Mouse (Mus musculus): ENCODE results near the gene Spta1.
A peak's percentile ranks its signal among the peaks of the same experiment; 100 is the strongest.

The Spta1 gene

GRCm38 (mm10) chr1:174172605-174173004, at the start of gene Spta1:
Spta1 (plus strand) TSS chr1:174172776.
- DNase-seq (ENCODE audit: low spot score in 2 of 2) = peak; percentile 30 to 61

DNA sequence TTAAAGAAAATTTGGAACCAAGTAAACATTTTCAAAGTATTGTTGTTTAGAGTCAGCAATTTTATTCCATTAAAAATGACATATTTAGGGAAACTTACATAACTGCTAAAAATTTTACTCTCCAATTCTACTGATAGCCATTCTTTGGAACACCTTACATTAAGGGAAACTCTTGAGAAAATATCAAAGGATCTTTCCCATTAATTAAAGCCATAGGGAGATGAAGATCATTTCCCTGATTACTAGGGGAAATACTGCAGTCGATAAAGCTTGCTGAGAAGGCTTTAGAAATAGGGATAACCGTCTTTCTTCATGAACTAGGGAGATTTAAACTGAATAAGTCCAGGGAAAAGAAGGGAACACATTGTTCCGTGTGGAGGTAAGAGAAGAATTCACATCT, 41.4 kb upstream of the Spta1 start, which contains the start of gene Olfr424:
TSS of gene Olfr424 (plus strand) at position 301 of the 400 bp plus-strand sequence.
- DNase-seq (ENCODE audit: low spot score in 2 of 2) = no peak

DNA sequence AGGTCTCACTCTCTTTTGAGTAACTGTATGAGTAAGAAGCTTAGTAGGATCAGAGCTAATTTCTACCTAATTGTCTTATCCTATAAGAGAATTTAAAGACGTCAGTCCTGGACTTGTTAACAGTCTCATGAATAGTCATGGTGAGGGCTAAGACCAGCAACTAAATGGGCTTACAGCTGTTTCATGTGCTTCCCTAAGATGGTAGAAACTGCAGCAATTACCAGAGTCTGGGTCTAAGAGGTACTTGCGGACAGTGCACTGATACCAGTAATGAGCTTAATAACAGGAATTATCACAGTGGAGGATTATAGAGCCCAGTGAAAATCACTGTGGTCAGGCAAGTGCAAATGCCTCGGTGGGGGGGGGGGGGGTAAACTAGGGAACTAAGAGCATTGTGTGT, 40.6 kb upstream of the Spta1 start:
- no peak for DNase-seq (ENCODE audit: low spot score in 2 of 2)

DNA sequence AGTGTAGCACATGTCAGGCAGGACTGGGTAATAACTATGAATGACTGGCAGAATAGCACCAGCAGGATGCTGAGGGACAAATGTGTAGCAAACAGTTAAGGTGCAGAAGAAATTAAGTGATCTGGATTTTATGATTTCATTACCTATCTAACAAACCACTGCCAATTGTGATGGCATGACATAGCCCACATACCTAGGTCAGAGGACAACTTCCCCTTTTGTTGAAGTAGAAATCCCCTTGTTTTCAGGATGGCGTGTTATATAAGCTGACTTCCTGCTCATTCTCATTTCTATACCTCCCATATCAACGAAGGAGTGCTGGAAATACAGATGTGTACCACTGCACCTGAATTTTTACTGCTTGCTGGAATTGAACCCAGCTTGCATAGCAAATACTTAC, 31.2 kb upstream of the Spta1 start:
- peak in 1 of 2 experiments; percentile 5 for DNase-seq (ENCODE audit: low spot score in 2 of 2)

DNA sequence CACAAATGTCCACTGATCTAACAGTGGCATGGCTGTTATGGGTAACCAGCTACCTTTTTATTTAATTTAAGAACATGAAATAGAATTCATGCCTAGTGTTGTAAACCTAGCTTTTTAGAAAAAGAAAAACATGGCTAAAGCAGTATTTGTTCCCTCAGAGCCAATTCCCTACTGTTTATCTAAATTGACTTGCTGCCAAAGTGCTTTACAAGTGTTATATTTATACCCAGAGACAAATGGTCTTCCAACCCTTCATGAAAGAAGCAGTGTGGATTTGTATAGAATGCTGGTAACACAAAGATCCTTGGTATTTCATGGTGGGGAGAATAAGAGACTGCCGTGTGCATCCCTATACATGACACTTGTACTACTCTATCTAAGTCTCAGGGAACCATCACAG, 25.9 kb upstream of the Spta1 start:
- DNase-seq (ENCODE audit: low spot score in 2 of 2) = no peak

DNA sequence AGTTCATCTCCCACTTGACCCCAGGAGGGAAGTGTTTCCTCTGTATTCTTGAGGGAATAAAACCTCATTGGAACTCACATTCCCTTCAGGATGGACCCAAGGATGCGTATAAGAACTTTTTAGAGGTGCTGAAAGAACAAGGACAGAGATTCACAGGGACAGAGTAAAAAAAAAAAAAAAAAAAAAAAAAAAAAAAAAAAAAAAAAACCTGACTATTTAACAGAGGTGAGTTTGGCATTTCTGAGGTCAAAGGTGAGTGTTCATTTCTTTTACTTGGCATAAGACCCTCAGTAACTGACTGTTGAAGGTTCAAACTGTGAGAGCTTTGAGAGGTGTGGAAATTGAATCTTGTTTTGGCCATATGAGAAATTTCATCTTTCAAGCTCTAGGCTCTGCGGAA, 23.3 kb upstream of the Spta1 start:
- no peak for DNase-seq (ENCODE audit: low spot score in 2 of 2)

DNA sequence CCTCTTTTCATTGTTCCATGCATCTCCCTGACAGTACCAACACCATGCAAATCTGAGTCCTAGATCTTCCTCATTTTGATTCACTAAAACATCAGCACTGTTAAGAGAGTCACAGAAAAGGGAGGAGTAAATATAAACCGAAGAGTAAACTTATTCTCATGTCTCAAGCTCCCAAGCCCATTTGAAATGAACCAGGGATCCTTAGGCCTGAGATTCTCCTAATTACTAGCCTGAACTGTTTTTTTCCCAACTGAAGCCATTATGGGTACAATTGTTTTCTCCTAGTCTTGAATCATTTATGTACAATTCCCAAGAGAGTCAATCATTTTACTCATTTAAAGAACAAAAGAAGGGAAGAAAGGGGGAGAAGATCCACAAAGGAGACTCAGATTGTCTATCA, 17.2 kb upstream of the Spta1 start, which contains the start of gene Olfr420:
TSS of gene Olfr420 (plus strand) at position 301 of the 400 bp plus-strand sequence.
- no peak for DNase-seq (ENCODE audit: low spot score in 2 of 2)

GRCm38 (mm10) chr1:174157622-174158021, 15.0 kb upstream of the Spta1 start:
- DNase-seq (ENCODE audit: low spot score in 2 of 2) = no peak

GRCm38 (mm10) chr1:174158512-174158911, 14.1 kb upstream of the Spta1 start:
- no peak for DNase-seq (ENCODE audit: low spot score in 2 of 2)

GRCm38 (mm10) chr1:174159095-174159494, 13.5 kb upstream of the Spta1 start:
- no peak for DNase-seq (ENCODE audit: low spot score in 2 of 2)

DNA sequence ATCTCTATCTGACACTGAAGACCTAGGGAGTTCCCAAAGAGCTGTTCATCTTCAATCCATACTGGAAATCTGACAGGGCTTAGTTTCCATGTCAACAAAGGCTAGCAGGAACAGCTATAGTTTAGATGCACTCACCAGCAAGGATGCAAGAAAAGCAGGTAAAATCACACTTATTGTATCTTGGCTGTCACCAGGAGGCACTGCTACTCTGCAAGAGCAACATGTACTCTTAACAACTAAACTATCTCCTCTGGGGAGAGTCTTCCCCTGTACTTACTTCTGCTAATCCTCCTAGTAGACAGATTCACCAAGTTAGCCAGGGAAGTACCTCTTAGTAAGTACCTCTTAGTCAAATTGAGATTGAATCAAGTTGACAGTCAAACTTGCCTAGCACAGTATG, 3.6 kb upstream of the Spta1 start:
- DNase-seq (ENCODE audit: low spot score in 2 of 2) = no peak

GRCm38 (mm10) chr1:174170706-174171501, 1.7 kb upstream of the Spta1 start:
- DNase-seq (ENCODE audit: low spot score in 2 of 2) = no peak

DNA sequence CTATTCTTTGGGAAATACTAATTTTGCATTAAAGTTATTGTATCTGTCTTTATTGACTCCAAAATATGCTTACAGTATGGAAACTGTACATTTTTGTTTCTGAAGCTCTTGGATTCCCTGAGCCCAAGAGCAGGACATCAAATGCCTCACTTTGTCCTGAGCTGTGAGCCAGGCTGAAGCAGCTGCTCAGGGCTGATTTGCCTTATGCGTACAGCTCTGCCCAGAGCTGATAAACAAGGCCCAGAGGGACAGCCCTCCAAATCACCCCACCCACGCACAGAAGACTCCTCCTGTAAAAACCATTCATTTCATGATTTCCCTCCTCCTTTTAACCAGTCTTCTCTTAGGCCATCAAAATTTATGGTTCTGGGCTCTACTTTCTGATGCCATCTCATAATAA, 1.0 kb upstream of the Spta1 start:
- DNase-seq (ENCODE audit: low spot score in 2 of 2) = peak; percentile 62 to 81

GRCm38 (mm10) chr1:174204699-174205098, 32.1 kb downstream of the Spta1 start:
- no peak for DNase-seq (ENCODE audit: low spot score in 2 of 2)

GRCm38 (mm10) chr1:174212286-174212685, 39.7 kb downstream of the Spta1 start:
- no peak for DNase-seq (ENCODE audit: low spot score in 2 of 2)

DNA sequence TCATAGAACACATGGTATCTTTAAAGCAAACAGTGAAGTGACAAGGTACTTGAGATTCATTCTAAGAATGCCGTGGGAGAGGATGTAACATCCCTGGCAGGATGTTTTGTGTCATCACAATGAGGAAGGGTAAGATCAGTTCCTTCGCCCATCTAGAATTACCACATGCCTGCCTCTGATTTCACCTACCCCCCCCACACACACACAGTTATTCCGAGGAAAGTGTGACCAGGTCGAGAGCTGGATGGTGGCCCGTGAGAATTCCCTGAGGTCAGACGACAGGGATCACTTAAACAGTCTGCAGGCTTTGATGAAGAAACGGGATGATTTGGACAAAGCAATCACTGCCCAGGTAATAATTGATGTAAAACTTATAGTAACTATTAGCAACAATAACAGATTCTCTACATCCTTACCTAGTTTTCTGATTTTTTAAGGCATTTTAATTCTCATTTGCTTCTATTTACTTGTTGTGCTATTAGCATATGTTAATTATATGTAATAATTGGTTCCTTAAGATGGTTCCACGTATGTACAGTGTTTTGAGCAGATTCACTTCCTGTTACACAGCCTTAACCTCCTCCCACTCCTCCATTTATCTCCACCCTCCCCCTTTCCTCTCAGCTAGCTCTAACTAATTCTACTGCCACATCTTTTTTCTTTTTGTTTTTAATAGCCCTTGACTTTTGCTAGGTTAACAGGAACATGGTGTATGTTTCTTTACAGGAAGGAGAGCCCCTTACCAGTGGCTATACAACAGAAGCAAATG, 42.9 kb downstream of the Spta1 start:
- DNase-seq (ENCODE audit: low spot score in 2 of 2) = no peak

DNA sequence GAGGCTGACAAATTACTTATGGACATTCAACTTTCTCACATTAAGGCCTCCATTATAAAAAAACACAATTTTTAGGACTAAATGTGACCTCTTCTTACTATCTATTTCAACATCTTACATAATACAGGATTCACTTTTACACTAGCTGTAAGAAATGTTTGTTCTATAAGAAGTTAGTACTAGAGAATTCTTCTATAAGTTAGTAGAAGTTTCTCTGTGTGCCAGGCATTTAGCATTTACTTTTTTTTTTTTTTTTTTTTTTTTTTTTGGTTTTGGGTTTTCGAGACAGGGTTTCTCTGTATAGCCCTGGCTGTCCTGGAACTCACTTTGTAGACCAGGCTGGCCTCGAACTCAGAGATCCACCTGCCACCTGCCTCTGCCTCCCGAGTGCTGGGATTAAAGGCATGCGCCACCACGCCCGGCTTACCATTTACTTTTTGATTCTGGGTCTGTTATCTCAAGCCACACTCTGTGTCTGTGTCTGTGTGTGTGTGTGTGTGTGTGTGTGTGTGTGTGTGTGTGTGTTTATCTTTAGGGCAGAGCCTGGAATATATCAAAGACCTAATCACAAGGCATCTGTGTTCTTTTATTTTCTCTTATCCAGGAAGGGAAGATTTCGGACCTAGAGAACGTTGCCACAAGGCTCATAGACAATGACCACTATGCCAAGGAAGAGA, 44.1 kb downstream of the Spta1 start:
- no peak for DNase-seq (ENCODE audit: low spot score in 2 of 2)

GRCm38 (mm10) chr1:174239916-174240315, 67.3 kb downstream of the Spta1 start:
- DNase-seq (ENCODE audit: low spot score in 2 of 2) = no peak

GRCm38 (mm10) chr1:174244621-174245020, 72.0 kb downstream of the Spta1 start:
- DNase-seq (ENCODE audit: low spot score in 2 of 2) = no peak

DNA sequence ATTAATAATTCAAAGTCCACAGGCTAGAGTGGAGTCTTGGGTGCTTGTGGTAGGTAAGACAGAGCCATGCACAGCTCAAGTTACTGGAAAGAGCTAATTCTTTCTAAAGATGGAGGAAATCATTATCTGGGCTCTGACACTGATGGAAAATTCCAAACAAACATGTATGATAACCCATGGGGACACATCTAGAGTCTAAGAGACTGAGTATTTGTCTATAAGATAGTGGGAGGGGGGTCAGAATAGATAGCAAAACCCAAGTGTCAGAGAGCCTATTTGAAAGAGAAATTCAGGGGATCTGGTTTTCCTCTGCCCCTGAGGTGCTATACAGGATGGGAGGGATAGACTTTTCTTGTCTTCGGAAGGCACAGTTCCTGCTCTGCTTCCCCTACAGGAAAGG, 73.5 kb downstream of the Spta1 start:
- DNase-seq (ENCODE audit: low spot score in 2 of 2) = no peak

- DNase-seq (ENCODE audit: low spot score in 2 of 2) = no peak
Measured at GRCm38 (mm10) chr1:174247170-174247569, 74.6 kb downstream of the Spta1 start.

DNA sequence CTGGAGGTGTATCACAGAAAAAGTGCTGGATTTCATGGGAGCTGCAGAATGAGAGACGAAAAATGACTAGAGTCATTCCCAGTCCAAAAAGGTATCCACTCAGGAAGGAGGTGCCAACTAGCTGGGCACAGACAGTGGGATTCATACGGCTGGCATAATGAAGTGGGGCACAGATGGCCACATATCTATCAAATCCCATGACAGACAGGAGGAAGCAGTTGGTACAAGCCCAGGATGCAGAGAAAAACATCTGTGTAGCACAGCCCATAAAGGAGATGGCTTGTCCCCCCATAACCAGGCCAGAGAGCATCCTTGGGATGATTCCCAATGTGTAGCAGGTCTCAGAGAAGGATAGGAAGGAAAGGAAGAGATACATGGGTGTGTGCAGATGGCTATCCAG, 77.8 kb downstream of the Spta1 start:
- no peak for DNase-seq (ENCODE audit: low spot score in 2 of 2)

All from spleen, postnatal 36 days (tissue).